ENCODE assay signal across 14 mouse cellular contexts in the genomic region with DNA sequence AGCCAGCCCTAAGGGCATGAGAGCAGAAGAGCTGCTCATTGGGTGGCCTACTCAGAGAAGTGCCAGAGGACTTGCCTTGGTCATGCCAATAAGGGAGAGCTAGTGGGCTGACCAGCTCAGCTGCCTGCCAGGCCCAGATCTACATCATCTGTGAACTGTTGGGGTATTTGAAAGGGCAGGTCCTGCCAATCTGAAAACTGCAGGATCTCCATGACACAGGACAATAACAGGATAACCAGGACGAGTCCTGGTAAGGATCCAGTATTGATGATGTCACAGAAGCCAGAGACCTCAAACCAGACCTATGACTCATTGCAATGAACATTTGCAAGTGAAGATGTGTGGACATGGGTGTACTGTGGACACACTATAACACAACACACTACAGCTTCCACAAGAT.
"Had no signal": no experiment of that assay in that cellular context is flagged by ENCODE, and none has a peak within 500 bp of the region (broad histone marks: within the 10 kb centered on the region; RNA-seq: fewer than 3 reads in every experiment).

No protein-coding gene starts in this region.

- H3K4me1 ChIP-seq: limb, embryonic 12.5 days; liver, embryonic 13.5 days; neural tube, embryonic 13.5 days had no signal

- H3K4me3 ChIP-seq: limb, embryonic 12.5 days; liver, embryonic 13.5 days; neural tube, embryonic 13.5 days had no signal

- H3K9ac ChIP-seq: limb, embryonic 12.5 days; liver, embryonic 13.5 days; liver, postnatal 0 days; neural tube, embryonic 13.5 days had no signal

- ATAC-seq: liver, postnatal 0 days had no signal

- H3K27ac ChIP-seq: limb, embryonic 12.5 days; liver, embryonic 13.5 days; neural tube, embryonic 13.5 days had no signal

- H3K27me3 ChIP-seq: limb, embryonic 12.5 days; liver, embryonic 13.5 days; neural tube, embryonic 13.5 days had no signal

- DNase-seq: kidney, adult 8-10 months; kidney, postnatal 36 days; layer of hippocampus, adult 9-11 months; liver; liver, embryonic 13.5 days; liver, postnatal 0 days; midbrain, embryonic 14.5 days; retina, postnatal 1 day; right cerebral cortex, postnatal 4 days; spleen, adult 18-20 months; thymus, adult 2 months; thymus, postnatal 25 days had no signal

- H3K4me2 ChIP-seq: limb, embryonic 12.5 days; liver, embryonic 13.5 days; neural tube, embryonic 13.5 days had no signal
